Mouse (Mus musculus) left cerebral cortex, postnatal 25 days (tissue): ENCODE data around the gene Anxa9. TPM values are rescaled to one million over a fixed set of nuclear protein-coding genes. Genes with fewer than 3 reads are reported as not detected.

ENCODE experiments used
- DNase-seq, 2 experiments: peaks; one replicate each; pipeline ENCODE4 v3.0.0; 2022; ENCODE audit warnings: low spot score in 2 of 2, mixed read lengths in 1 of 2
- intact Hi-C: fragments of 180-260 bp; cut with DNase I; formaldehyde crosslinking; loops from one replicate; pipeline ENCODE4 v1.15.1; 2025
- total RNA-seq, 2 experiments: library from RNA; stranded (reverse); gene quantifications; 2 replicates each; pipeline ENCODE4 v1.2.3; 2021

The Anxa9 gene
- total RNA-seq, 2 experiments from 2014 or later = 0.57 to 0.78 TPM

GRCm38 (mm10) chr3:95315094-95315843 lies 8.3 kb upstream of the Anxa9 start:
- intact Hi-C loops = loop anchor here (2.0 kb wide), 1 partner anchor 32 kb away; the partner anchor contains the start of gene Prune1
- DNase-seq = peak; percentile 58 to 69

- no peak for DNase-seq
- intact Hi-C loops = loop anchor here (2.0 kb wide), 1 partner anchor 32 kb away; the partner anchor contains the start of gene Prune1
Observed at GRCm38 (mm10) chr3:95314486-95315093, 7.6 kb upstream of the Anxa9 start, which contains the start of gene Cers2. Gene Cers2 (plus strand): TSS chr3:95314791.

GRCm38 (mm10) chr3:95314075-95314474 lies 7.1 kb upstream of the Anxa9 start:
- intact Hi-C loops = loop anchor here (2.0 kb wide), 1 partner anchor 31 kb away; the partner anchor contains the start of gene Prune1
- no peak for DNase-seq

- DNase-seq = no peak
- intact Hi-C loops = no loop called here
Observed at GRCm38 (mm10) chr3:95313476-95313875, 6.5 kb upstream of the Anxa9 start.

GRCm38 (mm10) chr3:95312623-95313022 lies 5.6 kb upstream of the Anxa9 start:
- no peak for DNase-seq
- intact Hi-C loops = no loop called here

DNA sequence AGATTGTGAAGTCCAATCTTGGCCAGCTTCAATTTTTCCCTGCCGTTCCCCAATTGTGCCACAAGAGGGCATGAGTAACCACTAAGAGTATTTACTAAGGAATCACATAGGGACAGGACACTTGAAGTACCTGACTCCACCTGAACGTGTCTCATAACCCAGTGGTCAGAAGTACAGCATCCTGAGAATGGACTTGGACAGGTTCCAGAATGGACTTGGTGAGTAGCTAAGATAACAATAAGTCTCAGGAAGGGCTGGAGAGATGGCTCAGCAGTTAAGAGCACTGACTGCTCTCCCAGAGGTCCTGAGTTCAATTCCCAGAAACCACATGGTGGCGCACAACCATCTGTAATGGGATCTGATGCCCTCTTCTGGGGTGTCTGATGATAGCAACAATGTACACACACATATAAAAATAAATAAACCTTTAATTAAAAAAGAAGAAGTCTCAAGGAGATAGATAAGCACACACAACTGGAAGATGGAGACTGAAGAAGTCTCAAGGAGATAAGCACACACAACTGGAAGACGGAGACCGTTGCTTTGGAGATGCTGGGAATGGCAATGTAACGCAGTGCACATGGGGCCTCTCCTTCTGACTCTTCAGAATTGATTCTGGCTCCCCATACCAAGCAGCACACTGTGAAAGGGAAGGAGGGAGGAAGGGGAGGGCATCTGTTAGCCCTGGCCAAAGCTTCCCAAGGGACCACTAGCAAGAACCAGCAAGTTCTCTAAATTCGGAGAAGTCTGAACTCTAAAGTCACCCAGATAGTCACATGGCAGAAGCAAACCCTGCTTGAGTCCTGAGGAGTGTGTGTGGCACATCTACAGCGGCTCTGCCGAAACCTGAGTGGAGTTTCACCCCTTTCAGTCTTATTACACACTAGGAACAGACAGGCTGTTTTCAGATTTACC lies 4.2 kb upstream of the Anxa9 start:
- intact Hi-C loops = loop anchor here (2.0 kb wide), 1 partner anchor 14 kb away; no protein-coding TSS in a partner anchor
- peak; percentile 55 to 74 for DNase-seq

- intact Hi-C loops = loop anchor here (2.0 kb wide), 1 partner anchor 14 kb away; no protein-coding TSS in a partner anchor
- no peak for DNase-seq
Observed at GRCm38 (mm10) chr3:95310496-95310895, 3.5 kb upstream of the Anxa9 start.

- intact Hi-C loops = no loop called here
- DNase-seq = no peak
Observed at GRCm38 (mm10) chr3:95306244-95306643, 732 bp downstream of the Anxa9 start.

- intact Hi-C loops = no loop called here
- no peak for DNase-seq
Observed at GRCm38 (mm10) chr3:95301204-95301796, 5.7 kb downstream of the Anxa9 start.

DNA sequence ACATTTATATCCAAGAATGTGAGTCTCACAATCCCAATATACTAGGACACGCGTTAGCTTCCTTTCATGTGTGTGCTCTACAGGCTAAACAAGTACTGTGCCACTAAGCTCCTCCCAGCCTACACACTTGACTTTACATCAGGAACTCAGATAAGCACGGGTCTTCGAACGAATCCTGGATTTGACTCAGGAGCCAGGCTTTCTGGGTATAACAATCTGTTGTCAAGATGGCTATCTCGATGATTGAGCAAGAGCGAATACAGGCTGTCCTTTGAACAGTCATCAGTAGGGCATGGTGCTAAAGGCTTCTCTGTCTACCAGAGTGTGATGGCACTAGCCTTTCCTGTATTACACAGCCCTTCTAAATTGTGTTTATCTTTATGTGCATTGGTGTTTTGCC lies 9.0 kb downstream of the Anxa9 start:
- intact Hi-C loops = no loop called here
- DNase-seq = no peak

GRCm38 (mm10) chr3:95296103-95296469 lies 10.9 kb downstream of the Anxa9 start:
- intact Hi-C loops = loop anchor here (2.0 kb wide), 1 partner anchor 15 kb away; no protein-coding TSS in a partner anchor
- DNase-seq = peak in 1 of 2 experiments; percentile 21

GRCm38 (mm10) chr3:95295321-95296102 lies 11.5 kb downstream of the Anxa9 start:
- no peak for DNase-seq
- intact Hi-C loops = loop anchor here (2.0 kb wide), 1 partner anchor 15 kb away; no protein-coding TSS in a partner anchor

DNA sequence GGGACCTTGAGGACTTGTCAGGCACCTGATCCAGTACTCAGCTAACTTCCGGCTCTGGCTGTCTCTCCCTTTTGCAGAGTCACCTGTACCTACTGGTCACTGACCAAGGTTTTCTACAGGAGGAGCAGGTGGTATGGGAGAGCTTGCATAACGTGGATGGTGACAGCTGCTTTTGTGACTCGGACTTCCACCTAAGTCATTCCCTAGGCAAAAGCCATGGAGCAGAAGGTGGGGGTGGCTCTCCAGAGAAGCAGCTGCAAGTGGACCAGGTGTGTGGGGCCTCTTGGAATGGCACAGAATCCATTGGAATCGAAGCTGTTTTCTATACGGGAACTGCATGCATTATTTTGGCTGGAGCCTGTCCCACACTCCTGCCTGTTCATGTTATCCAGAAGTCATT lies 12.3 kb downstream of the Anxa9 start:
- intact Hi-C loops = no loop called here
- no peak for DNase-seq

GRCm38 (mm10) chr3:95294316-95294715 lies 12.7 kb downstream of the Anxa9 start:
- DNase-seq = no peak
- intact Hi-C loops = no loop called here

DNA sequence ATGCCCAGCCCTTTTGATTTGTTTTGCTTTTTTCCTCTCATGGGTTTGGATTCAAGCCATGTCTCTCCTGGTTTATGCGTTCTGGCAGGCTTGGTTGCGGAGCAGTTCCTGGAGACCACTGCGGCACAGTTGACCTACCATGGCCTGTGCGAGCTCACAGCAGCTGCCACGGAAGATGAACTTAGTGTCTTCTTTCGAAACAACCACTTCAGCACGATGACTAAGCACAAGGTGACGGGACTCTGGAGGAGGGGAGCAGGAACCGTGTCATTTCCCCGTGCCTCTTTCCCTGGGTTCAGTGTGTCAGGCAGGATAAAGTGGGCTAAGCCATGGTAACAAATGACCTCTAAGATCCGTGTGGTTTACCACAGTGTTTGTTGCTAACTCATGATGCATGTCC lies 13.4 kb downstream of the Anxa9 start:
- intact Hi-C loops = no loop called here
- no peak for DNase-seq

GRCm38 (mm10) chr3:95292899-95293298 lies 14.1 kb downstream of the Anxa9 start:
- no peak for DNase-seq
- intact Hi-C loops = no loop called here

GRCm38 (mm10) chr3:95291041-95291440 lies 15.9 kb downstream of the Anxa9 start:
- intact Hi-C loops = no loop called here
- no peak for DNase-seq

- DNase-seq = no peak
- intact Hi-C loops = no loop called here
Observed at GRCm38 (mm10) chr3:95290156-95290555, 16.8 kb downstream of the Anxa9 start.

DNA sequence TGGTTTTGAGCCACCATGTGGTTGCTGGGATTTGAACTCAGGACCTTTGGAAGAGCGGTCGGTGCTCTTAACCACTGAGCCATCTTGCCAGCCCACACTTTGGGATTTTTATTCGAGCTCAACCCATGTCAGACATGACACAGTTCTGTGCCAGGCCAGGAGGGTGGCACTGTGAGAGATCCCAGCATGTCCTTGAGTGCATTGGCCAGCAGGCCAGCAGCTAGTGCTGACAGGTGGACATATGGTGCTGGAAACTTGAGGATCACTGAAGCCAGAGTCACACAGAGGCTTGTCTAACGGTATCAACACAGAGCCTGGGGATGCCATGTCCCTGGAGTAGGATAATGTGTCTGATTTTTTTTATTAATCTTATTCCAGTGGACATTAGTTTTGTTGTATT lies 17.6 kb downstream of the Anxa9 start:
- DNase-seq = no peak
- intact Hi-C loops = no loop called here
